Mouse (Mus musculus) left cerebral cortex, postnatal 36 days (tissue): Measurements from ENCODE around the gene Pip4k2b. TPM values are rescaled to one million over a fixed set of nuclear protein-coding genes. Genes with fewer than 3 reads are reported as not detected.
A peak's percentile ranks its signal among the peaks of the same experiment; 100 is the strongest.
"Not testable (repeated sequence)": the region's sequence is repeated elsewhere in the genome, so short reads cannot be mapped to it uniquely, and the experiment has no call there.

ENCODE experiments used
- DNase-seq, 2 experiments: peaks; one replicate each; pipeline ENCODE4 v3.0.0; 2021 to 2022; ENCODE audit warnings: low spot score in 2 of 2, mixed read lengths in 1 of 2
- intact Hi-C: fragments of 180-260 bp; cut with DNase I; formaldehyde crosslinking; loops from one replicate; pipeline ENCODE4 v1.15.1; 2025
- total RNA-seq, 2 experiments: library from RNA; stranded (reverse); gene quantifications; 2 replicates each; pipeline ENCODE4 v1.2.3; 2021

Pip4k2b gene
- 100 to 1,000 TPM; 113 to 114 TPM for total RNA-seq

- peak in 1 of 2 experiments; percentile 69 for DNase-seq
- intact Hi-C loops: loop anchor here (5.0 kb wide), 1 partner anchor 42 kb away; the partner anchor contains the start of genes Pcgf2 and Psmb3
Measured at GRCm38 (mm10) chr11:97744063-97744717, at the start of gene Pip4k2b. Gene Pip4k2b (minus strand): TSS chr11:97744704.

- DNase-seq: no peak
- intact Hi-C loops: no loop called here
Measured at GRCm38 (mm10) chr11:97793165-97793564, 48.7 kb upstream of the Pip4k2b start.

GRCm38 (mm10) chr11:97790778-97791438 is 46.4 kb upstream of the Pip4k2b start:
- DNase-seq, intact Hi-C loops: not testable (repeated sequence)

- intact Hi-C loops: no loop called here
- DNase-seq: no peak
Measured at GRCm38 (mm10) chr11:97789727-97790126, 45.2 kb upstream of the Pip4k2b start.

GRCm38 (mm10) chr11:97787961-97788360 is 43.5 kb upstream of the Pip4k2b start:
- intact Hi-C loops: no loop called here
- DNase-seq: no peak

- intact Hi-C loops: loop anchor here (1.0 to 2.0 kb wide), 3 partner anchors 14 to 101 kb away; partner anchors contain the start of gene Cwc25
Measured at GRCm38 (mm10) chr11:97782564-97782895, 38.0 kb upstream of the Pip4k2b start.

GRCm38 (mm10) chr11:97781832-97782563 is 37.5 kb upstream of the Pip4k2b start, which contains the start of gene Rpl23:
Gene Rpl23 (minus strand): TSS chr11:97782437.
- intact Hi-C loops: loop anchor here (1.0 to 2.0 kb wide), 3 partner anchors 15 to 101 kb away; partner anchors contain the start of gene Cwc25

More at GRCm38 (mm10) chr11:97782564-97782895, 38.0 kb upstream of the Pip4k2b start:
- DNase-seq: no peak

GRCm38 (mm10) chr11:97781478-97781831 is 37.0 kb upstream of the Pip4k2b start:
- DNase-seq: no peak
- intact Hi-C loops: no loop called here

More at GRCm38 (mm10) chr11:97781832-97782563, 37.5 kb upstream of the Pip4k2b start, which contains the start of gene Rpl23:
- DNase-seq: peak; percentile 99

GRCm38 (mm10) chr11:97779968-97780701 is 35.6 kb upstream of the Pip4k2b start:
- intact Hi-C loops: no loop called here
- no peak for DNase-seq

GRCm38 (mm10) chr11:97778918-97779317 is 34.4 kb upstream of the Pip4k2b start:
- intact Hi-C loops: no loop called here

GRCm38 (mm10) chr11:97777129-97777529 is 32.6 kb upstream of the Pip4k2b start:
- intact Hi-C loops: no loop called here

More at GRCm38 (mm10) chr11:97778918-97779317, 34.4 kb upstream of the Pip4k2b start:
- DNase-seq: no peak

GRCm38 (mm10) chr11:97776497-97777128 is 32.1 kb upstream of the Pip4k2b start:
- no peak for DNase-seq
- intact Hi-C loops: no loop called here

More at GRCm38 (mm10) chr11:97777129-97777529, 32.6 kb upstream of the Pip4k2b start:
- no peak for DNase-seq

GRCm38 (mm10) chr11:97775808-97776496 is 31.4 kb upstream of the Pip4k2b start, which contains the start of gene 1700001P01Rik:
Gene 1700001P01Rik (minus strand): TSS chr11:97775918.
- DNase-seq: no peak
- intact Hi-C loops: no loop called here

- no peak for DNase-seq
- intact Hi-C loops: no loop called here
Measured at GRCm38 (mm10) chr11:97775186-97775585, 30.7 kb upstream of the Pip4k2b start.

- intact Hi-C loops: no loop called here
- DNase-seq: no peak
Measured at GRCm38 (mm10) chr11:97771410-97771809, 26.9 kb upstream of the Pip4k2b start.

GRCm38 (mm10) chr11:97769704-97770103 is 25.2 kb upstream of the Pip4k2b start:
- DNase-seq: no peak
- intact Hi-C loops: no loop called here

GRCm38 (mm10) chr11:97766154-97766881 is 21.8 kb upstream of the Pip4k2b start, which contains the start of gene Cwc25:
Gene Cwc25 (minus strand): TSS chr11:97766556.
- DNase-seq: peak; percentile 96 to 97
- intact Hi-C loops: loop anchor here (1.0 kb wide), 1 partner anchor 16 kb away; the partner anchor contains the start of gene Rpl23

- intact Hi-C loops: no loop called here
- DNase-seq: no peak
Measured at GRCm38 (mm10) chr11:97761638-97762037, 17.1 kb upstream of the Pip4k2b start.
